Mouse (Mus musculus) liver, embryonic 12.5 days (tissue): ENCODE data around the gene Defa22. TPM values are rescaled to one million over a fixed set of nuclear protein-coding genes. Genes with fewer than 3 reads are reported as not detected.
"Not testable (repeated sequence)": the region's sequence is repeated elsewhere in the genome, so short reads cannot be mapped to it uniquely, and the experiment has no call there.

ENCODE experiments used
- ATAC-seq: fragments of 200-750 bp; cut with Nextera tagmentation; 2 replicates; pipeline ENCODE4 v1.8.0; 2017; ENCODE audit warnings: moderate number of reproducible peaks, mild to moderate bottlenecking, moderate library complexity
- H3K27ac ChIP-seq: fragments of 300-500 bp; sonication (generic); 2 replicates; pipeline ENCODE4 v1.5.1; 2016; ENCODE audit warnings: mild to moderate bottlenecking
- H3K27me3 ChIP-seq: fragments of 300-500 bp; sonication (generic); replicated peaks from 2 replicates; pipeline ENCODE4 v1.6.1; 2016; ENCODE audit warnings: mild to moderate bottlenecking, moderate library complexity
- H3K36me3 ChIP-seq: fragments of 300-500 bp; sonication (generic); 2 replicates; pipeline ENCODE4 v1.6.1; 2016; ENCODE audit warnings: mild to moderate bottlenecking, moderate library complexity
- H3K4me1 ChIP-seq: fragments of 300-500 bp; sonication (generic); 2 replicates; pipeline ENCODE4 v1.6.1; 2016
- H3K4me2 ChIP-seq: fragments of 300-500 bp; sonication (generic); 2 replicates; pipeline ENCODE4 v1.6.1; 2016; ENCODE audit warnings: mild to moderate bottlenecking, moderate library complexity
- H3K4me3 ChIP-seq: fragments of 300-500 bp; sonication (generic); 2 replicates; pipeline ENCODE4 v1.5.1; 2016; ENCODE audit warnings: mild to moderate bottlenecking, moderate library complexity
- H3K9ac ChIP-seq: fragments of 300-500 bp; sonication (generic); 2 replicates; pipeline ENCODE4 v1.6.1; 2016; ENCODE audit warnings: mild to moderate bottlenecking, moderate library complexity
- H3K9me3 ChIP-seq: fragments of 300-500 bp; sonication (generic); replicated peaks from 2 replicates; pipeline ENCODE4 v1.6.1; 2016; ENCODE audit warnings: mild to moderate bottlenecking, moderate library complexity
- WGBS: fragments of 180-500 bp; shearing (Covaris S2); methylation state at CpG from one replicate; pipeline ENCODE4 v1.1.7; 2016; ENCODE audit not compliant: insufficient replicate concordance; 5-methylcytosine and 5-hydroxymethylcytosine counted together
- polyA plus RNA-seq: library from polyadenylated mRNA; unstranded; fragments of >200 nt; fragmentation: Nextera tagmentation; extraction: Ambion mirVana; gene quantifications from 2 replicates; pipeline ENCODE4 v1.2.1, GENCODE M21; 2016

Gene Defa22
- not detected in 2 replicates for polyA plus RNA-seq

- H3K27ac ChIP-seq, H3K9me3 ChIP-seq, H3K4me3 ChIP-seq, H3K4me2 ChIP-seq, H3K36me3 ChIP-seq, ATAC-seq, H3K27me3 ChIP-seq, H3K4me1 ChIP-seq, H3K9ac ChIP-seq: not testable (repeated sequence)
- WGBS: no CpG with 5 or more reads among the region's 1 CpGs
Observed at GRCm38 (mm10) chr8:21161977-21162376, at the start of gene Defa22. Gene Defa22 (plus strand): TSS chr8:21162277.

- not testable (repeated sequence) for H3K4me1 ChIP-seq, H3K9ac ChIP-seq, H3K4me3 ChIP-seq, H3K36me3 ChIP-seq, H3K9me3 ChIP-seq, H3K4me2 ChIP-seq, H3K27ac ChIP-seq, ATAC-seq, H3K27me3 ChIP-seq
- WGBS: 35% methylated on average over 3 of the region's 3 CpGs
Observed at GRCm38 (mm10) chr8:21134342-21134741, 27.7 kb upstream of the Defa22 start, which contains the start of gene Defa30. Gene Defa30 (plus strand): TSS chr8:21134642.

- H3K27ac ChIP-seq, H3K9ac ChIP-seq, H3K4me1 ChIP-seq, H3K4me3 ChIP-seq, H3K9me3 ChIP-seq, H3K36me3 ChIP-seq, ATAC-seq, H3K4me2 ChIP-seq, H3K27me3 ChIP-seq: not testable (repeated sequence)
- no CpG with 5 or more reads among the region's 1 CpGs for WGBS
Observed at GRCm38 (mm10) chr8:21191314-21191713, 29.2 kb downstream of the Defa22 start, which contains the start of gene Defa31. Gene Defa31 (plus strand): TSS chr8:21191614.

GRCm38 (mm10) chr8:21201261-21201660 lies 39.2 kb downstream of the Defa22 start, which contains the start of gene Gm15293:
Gene Gm15293 (plus strand): TSS chr8:21201561.
- H3K36me3 ChIP-seq, H3K4me3 ChIP-seq, H3K27me3 ChIP-seq, H3K27ac ChIP-seq, ATAC-seq, H3K4me2 ChIP-seq, H3K9me3 ChIP-seq, H3K9ac ChIP-seq, H3K4me1 ChIP-seq: not testable (repeated sequence)
- no CpG with 5 or more reads among the region's 1 CpGs for WGBS

Other genes starting within 250 kb of the Defa22 start
- not detected in 2 replicates for gene Gm6040, start 240.2 kb upstream of the Defa22 start, polyA plus RNA-seq
- gene AY761185, start 217.6 kb upstream of the Defa22 start, polyA plus RNA-seq: not detected in 2 replicates
- not detected in 2 replicates for gene Defa21, start 136.7 kb upstream of the Defa22 start, polyA plus RNA-seq
- gene Defa23, start 107.2 kb upstream of the Defa22 start, polyA plus RNA-seq: not detected in 2 replicates
- gene Defa35, start 97.2 kb upstream of the Defa22 start, polyA plus RNA-seq: not detected in 2 replicates
- gene Defa25, start 77.8 kb upstream of the Defa22 start, polyA plus RNA-seq: not detected in 2 replicates
- not detected in 2 replicates for gene Gm14851, start 66.2 kb upstream of the Defa22 start, polyA plus RNA-seq
- gene Defa30, start 27.6 kb upstream of the Defa22 start, polyA plus RNA-seq: not detected in 2 replicates
- gene Defa31, start 29.3 kb downstream of the Defa22 start, polyA plus RNA-seq: not detected in 2 replicates
- not detected in 2 replicates for gene Gm15293, start 39.3 kb downstream of the Defa22 start, polyA plus RNA-seq
- not detected in 2 replicates for gene Gm15292, start 87.5 kb downstream of the Defa22 start, polyA plus RNA-seq
- not detected in 2 replicates for gene Defa27, start 153.3 kb downstream of the Defa22 start, polyA plus RNA-seq
- gene Defa29, start 164.7 kb downstream of the Defa22 start, polyA plus RNA-seq: not detected in 2 replicates
- not detected in 2 replicates for gene Defa2, start 216.2 kb downstream of the Defa22 start, polyA plus RNA-seq
- not detected in 2 replicates for gene Defa33, start 229.5 kb downstream of the Defa22 start, polyA plus RNA-seq